Mouse (Mus musculus) myocyte (in vitro differentiated cells): ENCODE measurements around the gene Smarca4. TPM values are rescaled to one million over a fixed set of nuclear protein-coding genes. Genes with fewer than 3 reads are reported as not detected.
A peak's percentile ranks its signal among the peaks of the same experiment; 100 is the strongest.

Experiments used
- H3K27me3 ChIP-seq: one replicate; pipeline ENCODE4 v1.6.1; 2011; ENCODE audit not compliant: control insufficient read depth, insufficient read depth, insufficient read length
- H3K36me3 ChIP-seq: one replicate; pipeline ENCODE4 v1.6.1; 2011; ENCODE audit not compliant: control insufficient read depth, insufficient read depth
- H3K4me2 ChIP-seq: one replicate; pipeline ENCODE4 v1.6.1; 2011; ENCODE audit warnings: low read depth, control low read depth
- H3K4me3 ChIP-seq: one replicate; pipeline ENCODE4 v1.5.1; 2011; ENCODE audit warnings: mild to moderate bottlenecking, control low read depth, moderate library complexity
- H3K79me2 ChIP-seq: one replicate; pipeline ENCODE4 v1.6.1; 2011; ENCODE audit not compliant: control insufficient read depth, insufficient read depth
- H3ac ChIP-seq: one replicate; pipeline ENCODE4 v1.6.1; 2011; ENCODE audit not compliant: control insufficient read depth, insufficient read length
- CEBPB ChIP-seq: IDR thresholded peaks from 2 replicates; pipeline ENCODE4 v1.6.1; 2011; ENCODE audit warnings: mild to moderate bottlenecking, moderate library complexity; ENCODE audit not compliant: poor library complexity, insufficient read depth, severe bottlenecking
- E2F4 ChIP-seq: IDR thresholded peaks from one replicate; pipeline ENCODE4 v1.6.1; 2011; ENCODE audit warnings: mild to moderate bottlenecking, control low read depth, moderate library complexity; ENCODE audit not compliant: insufficient read depth
- MAX ChIP-seq: IDR thresholded peaks from one replicate; pipeline ENCODE4 v1.6.1; 2011; ENCODE audit warnings: low read depth, mild to moderate bottlenecking, control low read depth
- MYOD1 ChIP-seq, 3 experiments: IDR thresholded peaks; one replicate each; pipeline ENCODE4 v1.6.1; 2011; ENCODE audit warnings: control low read depth in 2 of 3, low read depth in 2 of 3, mild to moderate bottlenecking in 2 of 3, moderate library complexity in 1 of 3; ENCODE audit not compliant: insufficient read length in 2 of 3, control insufficient read depth in 1 of 3
- MYOG ChIP-seq, 3 experiments: IDR thresholded peaks; one replicate each; pipeline ENCODE4 v1.6.1; 2011; ENCODE audit warnings: control low read depth in 2 of 3, low read depth in 2 of 3, mild to moderate bottlenecking in 2 of 3; ENCODE audit not compliant: insufficient read length in 2 of 3, control insufficient read depth in 1 of 3, insufficient read depth in 1 of 3
- POLR2A ChIP-seq: IDR thresholded peaks from one replicate; pipeline ENCODE4 v1.6.1; 2011; ENCODE audit warnings: low read depth, mild to moderate bottlenecking, control low read depth, moderate library complexity; ENCODE audit not compliant: insufficient read length
- POLR2AphosphoS2 ChIP-seq: IDR thresholded peaks from one replicate; pipeline ENCODE4 v1.6.1; 2011; ENCODE audit warnings: low read depth, control low read depth; ENCODE audit not compliant: insufficient read length
- REST ChIP-seq: IDR thresholded peaks from one replicate; pipeline ENCODE4 v1.6.1; 2011; ENCODE audit warnings: mild to moderate bottlenecking, control low read depth, moderate library complexity; ENCODE audit not compliant: insufficient read depth, insufficient read length
- SRF ChIP-seq: IDR thresholded peaks from one replicate; pipeline ENCODE4 v1.6.1; 2011; ENCODE audit warnings: low read depth; ENCODE audit not compliant: control insufficient read depth, insufficient read length
- TCF12 ChIP-seq: IDR thresholded peaks from one replicate; pipeline ENCODE4 v1.6.1; 2011; ENCODE audit warnings: mild to moderate bottlenecking, control low read depth; ENCODE audit not compliant: poor library complexity, insufficient read depth, severe bottlenecking
- TCF3 ChIP-seq: IDR thresholded peaks from one replicate; pipeline ENCODE4 v1.6.1; 2011; ENCODE audit warnings: low read depth, control low read depth; ENCODE audit not compliant: insufficient read length
- USF1 ChIP-seq: IDR thresholded peaks from one replicate; pipeline ENCODE4 v1.6.1; 2011; ENCODE audit warnings: low read depth, mild to moderate bottlenecking, control low read depth, moderate library complexity
- polyA plus RNA-seq: library from polyadenylated mRNA; unstranded; fragments of >200 nt; fragmentation: generic; extraction: Trizol; gene quantifications from one replicate; pipeline ENCODE4 v1.2.1, GENCODE M21; 2012; ENCODE audit warnings: missing spikeins

Gene Smarca4
- polyA plus RNA-seq, 1 experiment, result 68.0 TPM

DNA sequence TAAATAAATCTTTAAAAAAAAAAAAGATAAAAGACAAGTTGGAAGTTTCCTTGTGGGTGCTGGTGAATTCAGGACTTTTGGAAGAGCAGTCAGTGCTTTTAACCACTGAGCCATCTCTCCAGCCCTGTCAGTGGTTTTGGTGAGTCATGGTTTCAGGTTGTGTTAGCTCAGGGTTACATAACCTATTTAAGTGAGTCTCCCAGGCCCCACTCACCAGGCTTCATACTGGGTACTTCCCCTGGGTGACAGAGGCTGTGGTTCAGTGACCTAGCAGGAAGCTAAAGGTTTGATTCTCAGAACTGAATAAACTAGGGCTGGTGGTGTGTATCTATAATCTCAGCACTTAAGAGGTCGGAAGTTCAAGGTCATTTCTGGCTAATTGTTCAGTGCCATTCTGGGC lies 6.1 kb upstream of the Smarca4 start:
- H3K4me3 ChIP-seq, result no peak overlapping the region
- H3ac ChIP-seq, result no peak overlapping the region
- no peaks in the 10 kb centered on the region for H3K27me3 ChIP-seq
- TF ChIP-seq E2F4, result no peak
- no peak for TF ChIP-seq MAX
- no peak for TF ChIP-seq USF1
- H3K36me3 ChIP-seq, result no peaks in the 10 kb centered on the region
- no peak overlapping the region for H3K4me2 ChIP-seq
- H3K79me2 ChIP-seq, result no peaks in the 10 kb centered on the region

DNA sequence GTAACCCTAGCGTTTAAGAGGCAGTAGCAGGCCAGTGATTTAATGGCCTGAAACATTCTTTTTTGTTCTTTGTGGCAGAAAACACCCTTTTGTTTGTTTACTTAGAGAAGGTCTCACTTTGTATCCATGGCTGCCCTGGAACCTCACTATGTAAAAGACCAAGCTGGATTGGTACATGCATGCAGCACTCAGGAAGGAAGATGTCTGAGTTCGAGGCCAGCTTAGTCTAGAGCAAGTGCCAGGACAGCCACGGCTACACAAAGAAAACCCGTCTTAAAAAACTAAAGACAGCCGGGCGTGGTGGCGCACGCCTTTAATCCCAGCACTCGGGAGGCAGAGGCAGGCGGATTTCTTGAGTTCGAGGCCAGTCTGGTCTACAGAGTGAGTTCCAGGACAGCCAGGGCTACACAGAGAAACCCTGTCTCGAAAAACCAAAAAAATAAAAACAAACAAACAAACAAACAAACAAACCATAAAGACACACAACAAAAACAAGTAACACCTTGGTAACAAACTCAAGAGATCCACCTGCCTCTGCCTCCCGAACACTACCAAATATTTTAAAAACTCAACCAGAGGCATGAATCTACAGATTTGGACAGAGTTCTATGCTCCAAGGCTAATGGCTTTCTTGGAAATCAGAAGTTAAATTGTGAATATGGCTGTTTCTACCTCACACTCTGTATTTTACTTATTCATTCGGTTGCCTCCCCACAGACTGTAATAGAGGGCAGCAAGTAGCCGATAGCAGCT lies 929 bp upstream of the Smarca4 start:
- Histone ChIP-seq H3ac (peak overlapping the region; percentile 53), H3K4me3 (peak overlapping the region; percentile 92), H3K27me3 (no peaks in the 10 kb centered on the region), H3K4me2 (peak overlapping the region; percentile 96), H3K36me3 (no peaks in the 10 kb centered on the region), H3K79me2 (peaks cover 36% of the 10 kb centered on the region)
- TF ChIP-seq SRF (no peak), USF1 (no peak), CEBPB (no peak), MYOG (IDR thresholded peaks at IDR 0.05; ENCODE audit: control insufficient read depth in 1 of 3, insufficient read depth in 1 of 3, insufficient read length in 2 of 3, low read depth in 2 of 3) (no peak), TCF12 (no peak), REST (no peak), MYOD1 (IDR thresholded peaks at IDR 0.05; ENCODE audit: control insufficient read depth in 1 of 3, insufficient read length in 2 of 3, low read depth in 2 of 3) (no peak)

DNA sequence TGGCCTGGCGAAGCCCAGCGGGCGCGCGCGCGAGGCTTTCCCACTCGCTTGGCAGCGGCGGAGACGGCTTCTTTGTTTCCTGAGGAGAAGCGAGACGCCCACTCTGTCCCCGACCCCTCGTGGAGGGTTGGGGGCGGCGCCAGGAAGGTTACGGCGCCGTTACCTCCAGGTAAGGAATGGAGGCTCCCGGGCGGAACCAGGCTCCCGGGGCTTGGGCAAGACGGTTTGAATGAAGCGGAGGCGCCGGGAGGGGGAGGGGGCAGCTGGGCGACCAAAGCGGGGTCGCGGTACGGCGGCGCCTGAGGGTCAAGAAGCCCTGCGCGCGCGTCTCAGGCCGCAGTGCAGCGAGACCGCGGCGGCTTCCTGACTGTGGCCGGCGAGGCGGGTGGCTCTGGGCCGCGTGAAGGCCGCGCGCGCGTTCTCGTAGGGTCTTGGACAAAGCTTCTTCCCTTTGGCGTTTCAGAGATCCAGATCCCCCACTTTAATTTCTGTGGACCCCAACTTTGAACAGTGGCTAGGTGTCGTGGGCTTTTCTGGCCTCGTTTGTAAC lies 338 bp downstream of the Smarca4 start:
- H3K36me3 ChIP-seq, result no peaks in the 10 kb centered on the region
- H3K79me2 ChIP-seq, result peaks cover 49% of the 10 kb centered on the region
- H3ac ChIP-seq, result peak overlapping the region; percentile 53
- no peaks in the 10 kb centered on the region for H3K27me3 ChIP-seq
- TF ChIP-seq POLR2AphosphoS2, result peak; percentile 60
- TF ChIP-seq E2F4, result no peak
- no peak for TF ChIP-seq SRF
- TF ChIP-seq MYOD1 (IDR thresholded peaks at IDR 0.05; ENCODE audit: control insufficient read depth in 1 of 3, insufficient read length in 2 of 3, low read depth in 2 of 3), result no peak
- TF ChIP-seq MAX, result no peak
- TF ChIP-seq CEBPB, result no peak
- no peak for TF ChIP-seq TCF3
- TF ChIP-seq REST, result no peak
- TF ChIP-seq POLR2A, result peak; percentile 71
- TF ChIP-seq USF1, result no peak
- TF ChIP-seq TCF12, result no peak
- TF ChIP-seq MYOG (IDR thresholded peaks at IDR 0.05; ENCODE audit: control insufficient read depth in 1 of 3, insufficient read depth in 1 of 3, insufficient read length in 2 of 3, low read depth in 2 of 3), result peak in 1 of 3 experiments; percentile 20
- H3K4me3 ChIP-seq, result peak overlapping the region; percentile 92
- peak overlapping the region; percentile 84 for H3K4me2 ChIP-seq

DNA sequence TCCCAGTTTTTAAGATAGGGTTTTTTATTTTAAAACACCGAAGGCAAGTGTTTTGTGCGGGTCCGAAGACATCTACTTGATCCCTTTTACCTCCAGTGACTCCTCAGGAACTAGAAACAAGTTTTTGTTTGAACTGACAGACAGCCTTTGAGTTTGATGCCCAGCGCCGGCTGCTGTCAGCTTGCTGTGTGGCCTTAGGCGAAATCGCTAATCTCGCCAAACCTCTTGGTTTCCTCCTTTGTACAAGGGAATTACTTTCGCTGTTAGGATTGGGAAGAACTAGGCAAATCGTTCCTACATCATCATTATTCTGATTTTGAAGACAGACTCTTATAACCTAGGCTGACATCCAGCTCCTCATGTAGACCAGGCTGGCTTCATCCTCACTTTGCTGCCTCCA lies 1.1 kb downstream of the Smarca4 start:
- Histone ChIP-seq H3K27me3 (no peaks in the 10 kb centered on the region), H3K36me3 (no peaks in the 10 kb centered on the region), H3K79me2 (peaks cover 56% of the 10 kb centered on the region), H3ac (peak overlapping the region; percentile 53), H3K4me2 (peak overlapping the region; percentile 84), H3K4me3 (peak overlapping the region; percentile 92)
- TF ChIP-seq SRF (no peak), USF1 (no peak), MAX (no peak), POLR2AphosphoS2 (no peak), TCF3 (no peak), MYOD1 (IDR thresholded peaks at IDR 0.05; ENCODE audit: control insufficient read depth in 1 of 3, insufficient read length in 2 of 3, low read depth in 2 of 3) (peak in 1 of 3 experiments; percentile 14), POLR2A (no peak)

DNA sequence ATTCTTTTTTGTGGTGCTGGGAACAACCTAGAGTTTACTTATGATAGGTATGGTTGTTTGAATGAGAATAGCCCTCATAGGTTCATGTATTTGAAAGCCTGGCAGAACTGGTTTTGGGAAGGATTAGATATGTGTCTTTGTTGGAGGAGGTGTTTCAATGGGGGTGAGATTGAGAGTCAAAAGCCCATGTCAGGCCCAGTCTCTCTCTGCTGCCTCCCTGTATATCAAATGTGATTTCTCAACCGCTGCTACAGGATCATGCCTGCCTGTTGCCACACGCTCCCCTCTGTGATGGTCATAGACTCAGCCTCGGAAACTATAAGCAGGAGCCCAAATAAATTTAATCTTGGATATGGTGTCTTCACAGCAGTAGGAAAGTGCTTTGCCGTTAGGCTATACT lies 4.3 kb downstream of the Smarca4 start:
- H3K4me2 ChIP-seq, result no peak overlapping the region

More for the DNA sequence above, 4.3 kb downstream of the Smarca4 start:
- TF ChIP-seq MAX (no peak), USF1 (no peak), TCF12 (no peak)
- Histone ChIP-seq H3K4me3 (no peak overlapping the region), H3K79me2 (peaks cover 88% of the 10 kb centered on the region), H3ac (no peak overlapping the region), H3K27me3 (no peaks in the 10 kb centered on the region), H3K36me3 (no peaks in the 10 kb centered on the region)
